Mouse (Mus musculus): Measurements from ENCODE around the gene Timp3. TPM values are rescaled to one million over a fixed set of nuclear protein-coding genes. Genes with fewer than 3 reads are reported as not detected.
"Not testable (repeated sequence)": the region's sequence is repeated elsewhere in the genome, so short reads cannot be mapped to it uniquely, and the experiment has no call there.

Timp3 gene
- polyA plus RNA-seq, 1 experiment from 2014 or later, result 47.9 TPM

GRCm38 (mm10) chr10:86363669-86364309, 63.6 kb downstream of the Timp3 start:
- Histone ChIP-seq H3K4me1 (0 out of 2 replicates have a peak, but pooled peaks cover 7% of the 10 kb centered on the region), H3K9me3 (no peaks in the 10 kb centered on the region), H3K36me3 (no peaks in the 10 kb centered on the region), H3K4me2 (replicated peaks) (no peak overlapping the region), H3K4me3 (no peak overlapping the region), H3K27ac (no peak overlapping the region), H3K27me3 (replicated peaks) (no peaks in the 10 kb centered on the region), H3K9ac (no peak overlapping the region)
- WGBS, result 85% methylated on average over 8 of the region's 8 CpGs
- no peak for ATAC-seq (ENCODE audit: low FRiP score, low read depth)

DNA sequence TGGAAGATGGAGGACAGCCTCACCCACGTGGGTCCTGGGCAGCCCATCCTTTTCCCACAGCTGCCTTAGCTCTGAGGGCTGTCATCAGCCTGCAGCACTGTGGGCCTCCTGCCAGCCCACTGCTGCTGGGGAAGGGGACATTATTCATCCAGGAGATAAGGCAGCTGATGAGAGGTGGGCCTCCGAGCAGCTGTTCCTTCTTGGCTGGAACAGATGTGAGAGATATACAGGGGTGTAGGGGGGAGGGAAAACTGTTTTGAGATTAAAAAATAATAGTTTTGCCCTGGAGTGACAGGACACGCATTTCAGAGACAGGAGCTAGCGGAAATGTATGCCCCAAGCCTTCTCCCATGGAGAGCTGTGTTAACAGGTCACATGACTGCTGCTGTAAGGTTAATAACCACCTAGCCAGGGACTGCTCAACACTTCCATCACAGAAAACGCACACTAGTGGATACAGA, 65.5 kb downstream of the Timp3 start:
- Histone ChIP-seq H3K4me1 (0 out of 2 replicates have a peak, but pooled peaks cover 7% of the 10 kb centered on the region), H3K9ac (no peak overlapping the region), H3K36me3 (no peaks in the 10 kb centered on the region), H3K4me3 (no peak overlapping the region), H3K4me2 (replicated peaks) (no peak overlapping the region), H3K9me3 (no peaks in the 10 kb centered on the region), H3K27me3 (replicated peaks) (no peaks in the 10 kb centered on the region), H3K27ac (no peak overlapping the region)
- ATAC-seq (ENCODE audit: low FRiP score, low read depth), result peak; percentile 44; the same call in 1 of the 2 replicates
- WGBS, result 59% methylated on average over 5 of the region's 5 CpGs

DNA sequence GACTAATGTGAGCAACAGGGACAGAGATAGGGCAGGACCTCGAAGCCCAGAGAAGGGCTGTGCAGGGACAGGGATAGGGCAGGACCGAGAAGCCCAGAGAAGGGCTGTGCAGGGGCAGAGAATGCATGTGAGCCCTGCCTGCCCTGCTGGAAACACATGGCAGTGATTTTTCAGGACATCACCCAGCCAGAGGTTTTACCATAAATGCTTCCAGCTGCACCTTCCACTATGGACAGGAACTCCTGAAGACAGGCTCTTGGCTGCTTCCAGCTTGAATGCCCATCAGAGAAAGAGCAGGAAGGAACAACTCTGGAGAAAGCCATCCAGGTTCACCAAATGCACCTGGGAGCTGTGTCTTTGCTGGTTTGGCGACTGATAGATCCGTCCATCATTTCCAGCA, 67.2 kb downstream of the Timp3 start:
- Histone ChIP-seq H3K4me2 (replicated peaks) (no peak overlapping the region), H3K4me3 (no peak overlapping the region), H3K9me3 (no peaks in the 10 kb centered on the region), H3K36me3 (no peaks in the 10 kb centered on the region), H3K27ac (no peak overlapping the region), H3K4me1 (0 out of 2 replicates have a peak, but pooled peaks cover 7% of the 10 kb centered on the region), H3K27me3 (replicated peaks) (no peaks in the 10 kb centered on the region), H3K9ac (no peak overlapping the region)
- WGBS, result 80% methylated on average over 4 of the region's 4 CpGs
- ATAC-seq (ENCODE audit: low FRiP score, low read depth), result no peak

GRCm38 (mm10) chr10:86368811-86369210, 68.6 kb downstream of the Timp3 start:
- Histone ChIP-seq H3K27me3 (replicated peaks) (no peaks in the 10 kb centered on the region), H3K9ac (no peak overlapping the region), H3K36me3 (no peaks in the 10 kb centered on the region), H3K9me3 (no peaks in the 10 kb centered on the region), H3K4me3 (no peak overlapping the region), H3K4me2 (replicated peaks) (no peak overlapping the region), H3K4me1 (0 out of 2 replicates have a peak, but pooled peaks cover 7% of the 10 kb centered on the region), H3K27ac (no peak overlapping the region)
- 75% methylated on average over 12 of the region's 12 CpGs for WGBS
- no peak for ATAC-seq (ENCODE audit: low FRiP score, low read depth)

DNA sequence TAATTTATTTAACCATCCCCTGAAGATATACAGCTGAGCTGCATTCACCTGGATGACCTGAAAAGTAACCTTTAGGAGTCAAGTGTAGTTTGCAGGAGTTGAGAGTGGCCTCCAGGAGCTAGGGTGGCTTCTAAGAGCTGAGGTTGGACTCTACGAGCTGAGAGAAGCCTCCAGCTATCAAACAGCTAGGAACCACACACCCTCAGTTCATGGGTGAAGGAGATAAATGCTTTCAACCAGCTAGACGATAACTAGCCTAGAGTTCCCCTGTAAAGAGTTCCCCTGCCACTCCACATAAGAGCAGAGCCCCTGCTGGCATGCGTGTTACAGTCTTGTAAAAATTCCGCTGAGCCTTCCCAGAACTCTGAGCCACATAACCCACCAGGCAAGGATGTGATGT, 69.2 kb downstream of the Timp3 start:
- 75% methylated on average over 4 of the region's 4 CpGs for WGBS
- Histone ChIP-seq H3K9ac (no peak overlapping the region), H3K4me1 (0 out of 2 replicates have a peak, but pooled peaks cover 7% of the 10 kb centered on the region), H3K27ac (no peak overlapping the region), H3K27me3 (replicated peaks) (no peaks in the 10 kb centered on the region), H3K36me3 (no peaks in the 10 kb centered on the region), H3K4me2 (replicated peaks) (no peak overlapping the region), H3K9me3 (no peaks in the 10 kb centered on the region), H3K4me3 (no peak overlapping the region)
- no peak for ATAC-seq (ENCODE audit: low FRiP score, low read depth)

DNA sequence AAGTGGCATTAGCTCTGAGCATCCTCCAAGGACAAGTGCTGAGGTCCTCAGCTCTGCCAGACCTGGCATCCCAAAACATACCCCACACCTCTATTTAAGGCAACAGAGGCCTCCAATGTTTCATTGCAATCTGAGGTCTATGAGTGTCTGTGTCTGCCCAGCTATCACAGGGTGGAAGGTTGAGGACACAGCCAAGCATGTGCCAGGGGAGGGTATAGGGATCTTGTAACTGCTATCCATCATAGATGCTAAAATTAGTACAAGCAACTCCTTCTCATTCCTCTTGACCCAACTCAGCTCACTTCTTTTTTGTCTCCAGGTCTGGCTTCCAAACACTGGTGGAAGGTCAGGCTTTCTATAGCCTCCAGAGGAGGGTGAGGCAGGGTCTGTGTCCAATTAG, 71.4 kb downstream of the Timp3 start:
- ATAC-seq (ENCODE audit: low FRiP score, low read depth), result no peak
- Histone ChIP-seq H3K27ac (no peak overlapping the region), H3K9ac (no peak overlapping the region), H3K4me1 (no peaks in the 10 kb centered on the region; the same call in 1 of the 2 replicates), H3K4me2 (replicated peaks) (no peak overlapping the region), H3K4me3 (no peak overlapping the region), H3K36me3 (no peaks in the 10 kb centered on the region), H3K9me3 (no peaks in the 10 kb centered on the region), H3K27me3 (replicated peaks) (no peaks in the 10 kb centered on the region)

- Histone ChIP-seq H3K27ac (no peak overlapping the region), H3K9ac (no peak overlapping the region), H3K27me3 (replicated peaks) (no peaks in the 10 kb centered on the region)
Observed at GRCm38 (mm10) chr10:86374061-86374460, 73.9 kb downstream of the Timp3 start.

GRCm38 (mm10) chr10:86375903-86376302, 75.7 kb downstream of the Timp3 start:
- Histone ChIP-seq H3K27ac (no peak overlapping the region), H3K9ac (no peak overlapping the region), H3K27me3 (replicated peaks) (no peaks in the 10 kb centered on the region), H3K4me3 (no peak overlapping the region), H3K36me3 (no peaks in the 10 kb centered on the region), H3K4me2 (replicated peaks) (no peak overlapping the region), H3K9me3 (no peaks in the 10 kb centered on the region), H3K4me1 (no peaks in the 10 kb centered on the region; the same call in 1 of the 2 replicates)
- WGBS, result 52% methylated on average over 11 of the region's 11 CpGs
- peak; percentile 65 for ATAC-seq (ENCODE audit: low FRiP score, low read depth)

More at GRCm38 (mm10) chr10:86374061-86374460, 73.9 kb downstream of the Timp3 start:
- Histone ChIP-seq H3K4me2 (replicated peaks) (no peak overlapping the region), H3K4me3 (no peak overlapping the region), H3K4me1 (no peaks in the 10 kb centered on the region; the same call in 1 of the 2 replicates), H3K9me3 (no peaks in the 10 kb centered on the region), H3K36me3 (no peaks in the 10 kb centered on the region)
- WGBS, result 91% methylated on average over 2 of the region's 2 CpGs
- no peak for ATAC-seq (ENCODE audit: low FRiP score, low read depth)

DNA sequence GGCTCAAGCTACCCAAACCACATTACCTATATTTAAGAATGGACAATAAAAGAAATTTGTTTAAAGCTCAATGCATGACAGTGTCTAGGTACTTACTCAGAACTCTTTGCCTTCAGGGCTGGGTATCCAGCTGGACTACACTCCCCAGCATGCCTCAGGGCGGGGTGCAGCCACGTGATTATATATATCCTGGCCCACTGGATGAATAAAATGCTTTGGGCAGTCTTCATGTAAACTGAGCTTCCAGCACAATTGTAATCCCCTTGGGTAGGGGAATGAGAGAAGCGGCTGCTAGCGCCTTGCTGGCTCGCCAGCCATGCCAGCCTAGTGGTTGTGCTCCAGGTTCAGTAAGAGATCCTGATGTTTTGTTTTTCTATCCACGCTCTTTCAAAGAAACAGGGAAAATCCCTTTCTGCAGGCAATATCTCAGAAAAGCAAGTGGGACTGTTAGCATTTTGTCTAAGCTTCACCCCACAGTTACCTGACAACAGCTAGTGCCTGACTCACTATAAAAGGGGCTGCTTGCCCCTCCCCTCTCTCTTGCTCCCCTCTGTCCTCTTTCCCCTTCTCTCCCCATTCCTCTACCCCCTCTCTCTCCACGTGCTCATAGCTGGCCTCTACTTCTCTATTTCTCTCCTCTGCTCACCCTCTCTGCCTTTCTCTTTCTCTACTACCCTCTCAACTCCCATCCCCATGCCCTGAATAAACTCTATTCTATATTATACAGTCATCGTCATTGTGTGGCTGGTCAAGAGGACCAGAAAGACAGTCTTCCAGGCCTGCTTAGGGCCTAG, 76.4 kb downstream of the Timp3 start:
- Histone ChIP-seq H3K4me3 (no peak overlapping the region), H3K9me3 (no peaks in the 10 kb centered on the region), H3K27me3 (replicated peaks) (no peaks in the 10 kb centered on the region), H3K36me3 (no peaks in the 10 kb centered on the region), H3K4me2 (replicated peaks) (no peak overlapping the region), H3K9ac (no peak overlapping the region), H3K27ac (no peak overlapping the region), H3K4me1 (no peaks in the 10 kb centered on the region; the same call in 1 of the 2 replicates)
- ATAC-seq (ENCODE audit: low FRiP score, low read depth), result peak; percentile 73
- WGBS, result 76% methylated on average over 8 of the region's 8 CpGs

GRCm38 (mm10) chr10:86378803-86379202, 78.6 kb downstream of the Timp3 start:
- not testable (repeated sequence) for H3K4me3 ChIP-seq; ATAC-seq (ENCODE audit: low FRiP score, low read depth); H3K4me1 ChIP-seq; H3K27me3 ChIP-seq (replicated peaks); H3K4me2 ChIP-seq (replicated peaks); H3K9me3 ChIP-seq; H3K9ac ChIP-seq; H3K36me3 ChIP-seq; H3K27ac ChIP-seq
- WGBS, result 83% methylated on average over 2 of the region's 2 CpGs

DNA sequence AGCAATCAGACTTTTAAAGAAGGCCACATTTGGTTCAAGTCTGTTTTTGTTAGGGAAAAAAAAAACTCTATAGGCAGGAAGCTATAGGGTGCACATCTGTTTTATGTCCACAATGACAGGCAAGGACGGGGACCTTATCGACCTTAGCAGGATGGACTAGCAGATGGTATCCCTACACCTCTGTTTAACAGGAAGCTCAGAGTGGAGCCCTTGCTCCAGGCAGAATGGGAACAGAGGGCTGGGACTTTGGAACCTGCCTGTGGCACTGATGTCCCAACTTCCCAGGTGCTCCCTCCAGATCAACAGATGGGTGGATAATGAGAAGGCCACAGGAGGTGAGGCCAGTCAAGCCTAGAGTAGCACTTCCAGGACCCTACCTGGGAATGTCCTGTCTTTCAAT, 80.5 kb downstream of the Timp3 start:
- WGBS, result 70% methylated on average over 2 of the region's 2 CpGs
- Histone ChIP-seq H3K9me3 (no peaks in the 10 kb centered on the region), H3K27me3 (replicated peaks) (no peaks in the 10 kb centered on the region), H3K4me3 (no peak overlapping the region), H3K36me3 (no peaks in the 10 kb centered on the region), H3K9ac (no peak overlapping the region), H3K4me1 (no peaks in the 10 kb centered on the region; the same call in 1 of the 2 replicates), H3K4me2 (replicated peaks) (no peak overlapping the region), H3K27ac (no peak overlapping the region)
- no peak for ATAC-seq (ENCODE audit: low FRiP score, low read depth)

DNA sequence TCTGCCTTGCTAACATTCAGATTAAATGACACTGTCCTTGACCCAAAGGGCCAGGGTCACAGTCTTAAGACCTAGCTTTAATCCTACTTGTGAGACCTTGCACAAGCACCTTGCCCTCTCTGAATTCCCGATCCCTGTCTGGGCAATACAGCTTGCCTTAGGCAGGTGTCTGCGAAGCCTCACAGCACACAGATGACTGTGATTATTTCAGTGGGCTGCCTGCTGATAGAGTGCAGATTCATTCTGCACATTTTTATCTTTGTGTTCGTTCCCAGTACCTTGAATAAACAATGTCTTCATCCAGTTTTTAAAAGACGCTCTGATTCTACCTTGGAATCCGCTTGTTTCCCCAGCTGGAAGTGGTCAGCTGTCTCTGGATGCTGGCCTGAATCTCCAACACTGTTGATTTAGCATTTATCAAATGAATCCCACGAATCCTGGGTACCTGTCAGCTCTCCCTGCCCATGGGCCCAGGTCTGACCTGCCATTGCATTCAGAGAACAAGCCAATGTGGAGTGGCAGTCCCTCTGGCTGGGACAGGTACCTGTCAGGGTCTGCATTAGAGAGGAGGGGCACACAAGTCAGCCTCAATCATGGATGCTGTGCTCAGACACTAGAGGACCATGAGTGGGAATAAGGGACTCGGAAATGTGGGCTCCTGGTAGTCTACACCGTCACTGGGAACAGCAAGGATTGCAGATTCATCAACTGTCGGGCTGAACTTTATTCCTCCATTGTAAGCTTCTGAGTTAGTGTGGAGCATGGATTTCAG, 81.2 kb downstream of the Timp3 start:
- no peaks in the 10 kb centered on the region for H3K9me3 ChIP-seq
- WGBS, result 73% methylated on average over 9 of the region's 9 CpGs
- no peaks in the 10 kb centered on the region; the same call in 1 of the 2 replicates for H3K4me1 ChIP-seq
- no peaks in the 10 kb centered on the region for H3K36me3 ChIP-seq
- H3K27ac ChIP-seq, result no peak overlapping the region
- ATAC-seq (ENCODE audit: low FRiP score, low read depth), result no peak
- no peaks in the 10 kb centered on the region for H3K27me3 ChIP-seq (replicated peaks)
- H3K9ac ChIP-seq, result no peak overlapping the region
- no peak overlapping the region for H3K4me2 ChIP-seq (replicated peaks)
- no peak overlapping the region for H3K4me3 ChIP-seq
